In the genomic region with DNA sequence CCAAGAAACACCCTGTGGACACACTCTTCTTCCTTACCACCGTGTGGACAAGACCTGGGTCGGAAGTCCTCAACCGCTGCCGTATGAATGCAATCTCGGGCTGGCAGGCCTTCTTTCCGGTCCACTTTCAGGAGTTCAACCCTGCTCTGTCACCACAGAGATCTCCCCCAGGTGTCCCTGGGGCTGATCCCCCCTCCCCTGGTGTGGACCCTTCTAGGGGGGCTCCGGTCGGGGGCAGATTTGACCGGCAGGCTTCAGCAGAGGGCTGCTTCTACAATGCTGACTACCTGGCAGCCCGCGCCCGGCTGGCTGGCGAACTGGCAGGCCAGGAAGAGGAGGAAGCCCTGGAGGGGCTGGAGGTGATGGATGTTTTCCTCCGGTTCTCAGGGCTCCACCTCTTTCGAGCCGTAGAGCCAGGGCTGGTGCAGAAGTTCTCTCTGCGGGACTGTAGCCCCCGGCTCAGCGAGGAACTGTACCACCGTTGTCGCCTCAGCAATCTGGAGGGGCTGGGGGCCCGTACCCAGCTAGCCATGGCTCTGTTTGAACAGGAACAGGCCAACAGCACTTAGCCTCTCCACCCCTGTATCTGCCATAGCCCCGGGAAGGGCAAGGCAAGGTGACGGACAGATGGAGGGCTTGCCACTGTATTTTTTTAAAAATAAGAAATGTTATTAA, we compare ENCODE assay signal across 10 mouse cellular contexts. TPM values are rescaled to one million over a fixed set of nuclear protein-coding genes. Genes with fewer than 3 reads are reported as not detected.
DNase-seq lines count a peak whose midpoint lies in the region; ATAC-seq and TF ChIP-seq lines count a peak whose summit lies in the region.
"Had no signal": no experiment of that assay in that cellular context is flagged by ENCODE, and none has a peak within 500 bp of the region (broad histone marks: within the 10 kb centered on the region; RNA-seq: fewer than 3 reads in every experiment).

No protein-coding gene starts in this region.

- no peaks in the 10 kb centered on the region for H3K9me3 ChIP-seq in intestine, postnatal 0 days (ENCODE audit: control insufficient read depth)

- H3K4me2 ChIP-seq in intestine, postnatal 0 days (replicated peaks; ENCODE audit: low read depth), result peak overlapping the region; percentile 38

- no peak for TF ChIP-seq POLR2A in liver, adult 2 months (IDR thresholded peaks at IDR 0.05; ENCODE audit: extremely low read depth, insufficient read depth, low read length)

- no peak for ATAC-seq in intestine, postnatal 0 days
- peak; percentile 22 for ATAC-seq in megakaryocyte, adult 5-6 weeks (ENCODE audit: poor library complexity, severe bottlenecking)

- 68% methylated on average over 24 of the region's 24 CpGs for WGBS in liver, adult 2 months
- WGBS in intestine, postnatal 0 days, result 62% methylated on average over 24 of the region's 24 CpGs

- peak; percentile 29 to 54 for DNase-seq in adrenal gland, postnatal 36 days
- no peak for DNase-seq in adrenal gland, postnatal 10 days
- no peak for DNase-seq in liver, adult 2 months (ENCODE audit: extremely low read depth, low read depth, low spot score)
- no peak for DNase-seq in liver
- DNase-seq in gastrocnemius, postnatal 25 days, result no peak
- no peak for DNase-seq in embryo, embryonic 10.5 days (ENCODE audit: low spot score)

- H3K4me1 ChIP-seq in liver, adult 2 months (ENCODE audit: control insufficient read depth, insufficient read depth, low read length), result peaks cover 13% of the 10 kb centered on the region; the same call in 1 of the 2 replicates
- peaks cover 4% of the 10 kb centered on the region; the same call in 1 of the 2 replicates for H3K4me1 ChIP-seq in intestine, postnatal 0 days (replicated peaks; ENCODE audit: control insufficient read depth, insufficient read depth, low read length)

- H3K4me3 ChIP-seq in liver, adult 2 months (ENCODE audit: insufficient read depth, low read depth, low read length), result peak overlapping the region; percentile 29; the same call in 1 of the 2 replicates
- 0 out of 2 replicates have a peak overlapping the region, but pooled peaks have one; percentile 1 for H3K4me3 ChIP-seq in intestine, postnatal 0 days (ENCODE audit: low read depth, low read length)

- peaks cover 3% of the 10 kb centered on the region for H3K36me3 ChIP-seq in liver, adult 2 months (ENCODE audit: control insufficient read depth, insufficient read depth, low read length)
- H3K36me3 ChIP-seq in intestine, postnatal 0 days (ENCODE audit: control insufficient read depth, insufficient read depth), result peaks cover 40% of the 10 kb centered on the region; the same call in 1 of the 2 replicates

- TF ChIP-seq CTCF in liver, adult 2 months (IDR thresholded peaks at IDR 0.05; ENCODE audit: low read depth, low read length), result no peak
- no peak for TF ChIP-seq CTCF in intestine, postnatal 0 days (IDR thresholded peaks at IDR 0.05; ENCODE audit: low read depth)

- no peak overlapping the region for H3K9ac ChIP-seq in liver, adult 2 months (ENCODE audit: low read depth, low read length)
- H3K9ac ChIP-seq in intestine, postnatal 0 days (ENCODE audit: low read depth, low read length), result no peak overlapping the region

- H3K79me2 ChIP-seq in liver, adult 2 months (ENCODE audit: control insufficient read depth, insufficient read depth, low read length), result peaks cover 6% of the 10 kb centered on the region; the same call in 1 of the 2 replicates

- H3K27ac ChIP-seq in liver, adult 2 months (replicated peaks; ENCODE audit: insufficient read depth, low read depth, low read length), result no peak overlapping the region
- 0 out of 2 replicates have a peak overlapping the region, but pooled peaks have one; percentile 28 for H3K27ac ChIP-seq in intestine, postnatal 0 days (ENCODE audit: low read depth, low read length)

- H3K27me3 ChIP-seq in liver, adult 2 months (ENCODE audit: control insufficient read depth, insufficient read depth, low read length), result no peaks in the 10 kb centered on the region
- no peaks in the 10 kb centered on the region for H3K27me3 ChIP-seq in intestine, postnatal 0 days (replicated peaks; ENCODE audit: control insufficient read depth, insufficient read depth, low read length)

RNA-seq across cellular contexts. Expression of gene Chpf2, which starts 5.4 kb away (rescaled TPM):
- total RNA-seq in adrenal gland, postnatal 36 days (2021), result 10 to 100 TPM; 35.7 to 52.5 TPM
- 10 to 100 TPM; 35.4 to 46.3 TPM for total RNA-seq in adrenal gland, postnatal 10 days (2021)
- total RNA-seq in liver, adult 2 months (2014; rRNA removed), result 9.5 and 14.2 TPM in 2 replicates
- 21.1 and 22.4 TPM in 2 replicates for polyA plus RNA-seq in liver, adult 2 months (2012; rRNA removed)
- 23.5 and 24.4 TPM in 2 replicates for polyA plus RNA-seq in intestine, postnatal 0 days (2015; fragmentation: Nextera tagmentation; extraction: Ambion mirVana)
- 5.0 and 5.1 TPM in 2 replicates for total RNA-seq in megakaryocyte, adult 5-6 weeks (2015)
- 11.3 and 13.5 TPM in 2 replicates for total RNA-seq in megakaryocyte, adult 5-6 weeks (2017)
- 1 to 10 TPM; 8.0 to 10.0 TPM for total RNA-seq in gastrocnemius, postnatal 25 days (2021)

RNA-seq across cellular contexts. Expression of gene Abcf2, which starts 14.7 kb away (rescaled TPM):
- 10 to 100 TPM; 69.3 to 79.2 TPM for total RNA-seq in adrenal gland, postnatal 36 days (2021)
- 10 to 100 TPM; 51.0 to 53.3 TPM for total RNA-seq in adrenal gland, postnatal 10 days (2021)
- 25.0 and 25.9 TPM in 2 replicates for total RNA-seq in liver, adult 2 months (2014; rRNA removed)
- 27.1 and 31.9 TPM in 2 replicates for polyA plus RNA-seq in liver, adult 2 months (2012; rRNA removed)
- 40.1 and 40.5 TPM in 2 replicates for polyA plus RNA-seq in intestine, postnatal 0 days (2015; fragmentation: Nextera tagmentation; extraction: Ambion mirVana)
- 18.1 and 24.0 TPM in 2 replicates for total RNA-seq in megakaryocyte, adult 5-6 weeks (2015)
- total RNA-seq in megakaryocyte, adult 5-6 weeks (2017), result 53.7 and 54.5 TPM in 2 replicates
- total RNA-seq in gastrocnemius, postnatal 25 days (2021), result 10 to 100 TPM; 88.0 to 97.0 TPM

RNA-seq across cellular contexts. Expression of gene Smarcd3, which starts 32.3 kb away (rescaled TPM):
- 10 to 100 TPM; 16.0 to 17.4 TPM for total RNA-seq in adrenal gland, postnatal 36 days (2021)
- total RNA-seq in adrenal gland, postnatal 10 days (2021), result 10 to 100 TPM; 16.4 to 26.0 TPM
- 0.55 and 1.3 TPM in 2 replicates for total RNA-seq in liver, adult 2 months (2014; rRNA removed)
- polyA plus RNA-seq in liver, adult 2 months (2012; rRNA removed), result 1.3 TPM in 2 replicates
- 6.6 and 6.8 TPM in 2 replicates for polyA plus RNA-seq in intestine, postnatal 0 days (2015; fragmentation: Nextera tagmentation; extraction: Ambion mirVana)
- total RNA-seq in megakaryocyte, adult 5-6 weeks (2015), result not detected in 2 replicates
- 0.07 TPM in 1 of 2 replicates, not detected in the other for total RNA-seq in megakaryocyte, adult 5-6 weeks (2017)
- total RNA-seq in gastrocnemius, postnatal 25 days (2021), result 100 to 1,000 TPM; 125 to 163 TPM

RNA-seq across cellular contexts. Expression of gene 4931409K22Rik, which starts 35.3 kb away (rescaled TPM):
- total RNA-seq in adrenal gland, postnatal 36 days (2021), result not detected
- total RNA-seq in adrenal gland, postnatal 10 days (2021), result not detected
- total RNA-seq in liver, adult 2 months (2014; rRNA removed), result not detected in 2 replicates
- polyA plus RNA-seq in liver, adult 2 months (2012; rRNA removed), result not detected in 2 replicates
- polyA plus RNA-seq in intestine, postnatal 0 days (2015; fragmentation: Nextera tagmentation; extraction: Ambion mirVana), result not detected in 2 replicates
- not detected in 2 replicates for total RNA-seq in megakaryocyte, adult 5-6 weeks (2015)
- total RNA-seq in megakaryocyte, adult 5-6 weeks (2017), result not detected in 2 replicates
- total RNA-seq in gastrocnemius, postnatal 25 days (2021), result not detected
- total RNA-seq: layer of hippocampus, postnatal 14 days; neutrophil, adult 5-6 weeks had no signal

RNA-seq across cellular contexts. Expression of gene Asb10, which starts 51.2 kb away (rescaled TPM):
- under 1 TPM in 1 of 2 experiments, not detected in 1; 0.49 TPM for total RNA-seq in adrenal gland, postnatal 36 days (2021)
- 1 to 10 TPM; 1.0 to 6.2 TPM for total RNA-seq in adrenal gland, postnatal 10 days (2021)
- total RNA-seq in liver, adult 2 months (2014; rRNA removed), result 0.13 TPM in 1 of 2 replicates, not detected in the other
- polyA plus RNA-seq in liver, adult 2 months (2012; rRNA removed), result 0.06 and 0.10 TPM in 2 replicates
- polyA plus RNA-seq in intestine, postnatal 0 days (2015; fragmentation: Nextera tagmentation; extraction: Ambion mirVana), result 0.09 and 0.18 TPM in 2 replicates
- total RNA-seq in megakaryocyte, adult 5-6 weeks (2015), result not detected in 2 replicates
- total RNA-seq in megakaryocyte, adult 5-6 weeks (2017), result not detected in 2 replicates
- total RNA-seq in gastrocnemius, postnatal 25 days (2021), result 10 to 100 TPM; 33.2 to 66.7 TPM
- total RNA-seq: neutrophil, adult 5-6 weeks had no signal

Comparison
In these comparisons a context has a peak if more than half of its experiments do, and no peak if none do; other contexts are left out.
1. DNase-seq: peak in adrenal gland, postnatal 36 days (2 of 2); none in adrenal gland, postnatal 10 days (single experiment), liver, adult 2 months (single experiment), liver (single experiment), gastrocnemius, postnatal 25 days (single experiment) and embryo, embryonic 10.5 days (single experiment).